Mouse (Mus musculus): ENCODE measurements at regions not wholly inside any gene's neighbourhood (a gene's known extent, or its start where the extent isn't known, plus 50 kb on each side); places are given as distances from the start of the nearest gene placed in this dataset.

DNA sequence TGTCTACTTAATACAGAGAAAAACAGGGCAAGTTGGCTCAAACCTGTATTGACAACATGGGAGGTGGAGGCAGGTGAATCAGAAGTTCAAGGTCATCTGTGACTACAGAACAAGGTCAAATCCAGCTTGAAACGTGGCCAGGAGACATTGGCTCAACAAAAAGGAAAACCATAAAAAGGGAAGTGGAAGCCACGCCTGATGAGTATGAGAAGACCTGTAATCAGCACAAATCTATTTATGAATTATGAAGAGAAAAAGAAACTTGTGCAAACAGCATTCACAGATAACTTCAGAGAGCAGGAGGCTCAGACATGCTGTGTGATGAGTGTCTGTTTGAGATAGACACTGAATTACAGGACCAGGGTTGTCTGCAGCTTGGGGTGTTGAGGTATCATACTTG is 98.3 kb upstream of the Negr1 start:
- TF ChIP-seq GATA1 (IDR thresholded peaks at IDR 0.05; ENCODE audit: borderline replicate concordance, low read length) = no peak
- TF ChIP-seq FLI1 (IDR thresholded peaks at IDR 0.05; ENCODE audit: low read length) = no peak
- H3K36me3 ChIP-seq (replicated peaks; ENCODE audit: low read length) = no peaks in the 10 kb centered on the region

DNA sequence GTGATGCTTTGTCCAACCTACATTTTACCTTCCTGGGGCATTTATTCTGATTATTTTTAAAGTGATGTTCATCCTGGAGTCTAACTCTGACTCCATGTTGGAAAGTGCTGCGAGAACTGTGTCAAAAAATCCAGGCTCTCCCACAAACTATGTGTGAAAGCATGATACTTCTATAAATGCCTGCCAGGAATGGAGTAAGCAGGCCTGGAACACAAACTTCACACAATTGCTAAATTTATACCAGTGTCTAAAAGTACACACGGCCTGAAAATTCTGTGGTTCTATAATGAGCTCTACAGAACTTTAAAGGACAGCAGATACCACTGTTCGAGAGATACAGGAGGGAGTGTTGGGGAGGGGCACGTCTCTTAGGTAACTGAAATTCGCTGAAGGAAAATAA is 96.0 kb upstream of the Negr1 start:
- peaks cover 7% of the 10 kb centered on the region for H3K4me1 ChIP-seq
- H3K27me3 ChIP-seq (replicated peaks) = no peaks in the 10 kb centered on the region
- no peaks in the 10 kb centered on the region for H3K36me3 ChIP-seq (replicated peaks; ENCODE audit: low read length)
- peaks cover 4% of the 10 kb centered on the region; the same call in 1 of the 2 replicates for H3K9me3 ChIP-seq
- no peak overlapping the region for H3K4me3 ChIP-seq (replicated peaks)
- no peak for TF ChIP-seq GATA1 (IDR thresholded peaks at IDR 0.05; ENCODE audit: borderline replicate concordance, low read length)
- no peak for TF ChIP-seq FLI1 (IDR thresholded peaks at IDR 0.05; ENCODE audit: low read length)

More for the DNA sequence above, 98.3 kb upstream of the Negr1 start:
- peaks cover 7% of the 10 kb centered on the region for H3K4me1 ChIP-seq
- H3K27me3 ChIP-seq (replicated peaks) = no peaks in the 10 kb centered on the region
- no peaks in the 10 kb centered on the region for H3K9me3 ChIP-seq
- H3K4me3 ChIP-seq (replicated peaks) = peak overlapping the region; percentile 64

DNA sequence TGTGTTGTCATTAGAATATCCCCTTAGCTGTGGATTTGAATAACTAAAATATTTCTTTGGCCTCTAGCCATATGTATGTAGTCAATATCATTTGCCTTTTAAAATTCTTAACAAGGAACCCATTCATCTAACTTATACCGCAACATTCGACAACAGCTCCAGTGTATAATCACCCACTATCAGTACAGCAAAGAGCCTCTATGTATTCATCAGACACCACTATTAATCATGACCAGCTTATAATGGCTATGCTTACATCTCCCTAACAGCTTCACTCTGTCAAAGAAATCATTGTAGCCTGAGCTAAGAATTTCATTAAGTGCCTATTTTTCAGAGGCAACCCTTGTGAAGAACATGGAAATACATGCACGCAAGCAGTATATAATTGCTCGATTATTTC is 88.9 kb upstream of the Negr1 start:
- no peaks in the 10 kb centered on the region for H3K4me1 ChIP-seq
- no peak overlapping the region for H3K4me3 ChIP-seq (replicated peaks)
- no peaks in the 10 kb centered on the region for H3K27me3 ChIP-seq (replicated peaks)
- peaks cover 9% of the 10 kb centered on the region; the same call in 1 of the 2 replicates for H3K9me3 ChIP-seq
- no peak for TF ChIP-seq FLI1 (IDR thresholded peaks at IDR 0.05; ENCODE audit: low read length)
- TF ChIP-seq GATA1 (IDR thresholded peaks at IDR 0.05; ENCODE audit: borderline replicate concordance, low read length) = no peak
- no peaks in the 10 kb centered on the region for H3K36me3 ChIP-seq (replicated peaks; ENCODE audit: low read length)
